Mouse (Mus musculus): Measurements from ENCODE around the gene Abi3.
"Not testable (repeated sequence)": the region's sequence is repeated elsewhere in the genome, so short reads cannot be mapped to it uniquely, and the experiment has no call there.

DNA sequence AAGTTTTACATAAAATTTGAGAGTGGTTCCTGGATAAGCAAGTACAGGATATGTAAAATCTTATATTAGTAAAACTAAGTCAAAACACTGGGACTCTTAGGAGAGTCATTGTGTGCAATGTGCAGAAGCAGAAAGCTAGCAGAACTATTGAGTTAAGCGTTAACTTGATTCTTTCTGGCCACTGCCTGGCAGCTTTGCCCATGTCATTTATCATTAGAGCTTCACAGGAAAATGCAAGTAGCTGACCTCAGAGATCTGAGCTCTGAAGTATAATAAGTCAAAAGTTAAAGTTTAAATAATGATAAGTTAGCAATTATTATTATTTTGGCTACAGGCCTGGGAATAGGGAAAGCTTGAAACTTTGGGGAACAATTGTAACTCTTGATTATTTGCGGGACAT, 37.6 kb upstream of the Abi3 start:
- TF ChIP-seq CTCF (IDR thresholded peaks at IDR 0.05; ENCODE audit: low read depth); EP300 (optimal IDR thresholded peaks at IDR 0.05): not testable (repeated sequence)
